ENCODE assay signal across 24 mouse cellular contexts in the genomic region with DNA sequence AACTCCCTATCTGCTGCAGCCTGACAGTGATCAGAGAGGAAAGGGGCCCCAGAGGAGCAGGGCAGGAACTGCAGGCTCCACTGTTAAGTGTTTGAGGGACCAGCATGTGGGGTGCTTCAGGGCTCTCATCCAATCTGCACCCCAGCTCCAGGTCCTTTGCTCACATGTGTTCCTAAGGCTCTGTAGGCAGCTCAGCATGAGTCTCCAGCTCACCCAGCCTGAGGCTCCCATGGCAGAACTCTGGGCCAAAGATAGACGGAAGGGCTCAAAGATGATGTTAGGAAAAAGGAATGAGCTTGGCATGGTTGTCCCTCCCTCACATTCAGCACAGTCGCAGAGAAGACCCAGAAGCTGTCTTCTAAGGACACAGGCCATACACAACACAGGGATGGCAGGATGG. TPM values are rescaled to one million over a fixed set of nuclear protein-coding genes. Genes with fewer than 3 reads are reported as not detected.
DNase-seq lines count a peak whose midpoint lies in the region; ATAC-seq and TF ChIP-seq lines count a peak whose summit lies in the region.
"Had no signal": no experiment of that assay in that cellular context is flagged by ENCODE, and none has a peak within 500 bp of the region (broad histone marks: within the 10 kb centered on the region; RNA-seq: fewer than 3 reads in every experiment).

No protein-coding gene starts in this region.

- peaks cover 23% of the 10 kb centered on the region for H3K4me1 ChIP-seq in heart, embryonic 12.5 days (replicated peaks)
- no peaks in the 10 kb centered on the region for H3K4me1 ChIP-seq in lung, postnatal 0 days (ENCODE audit: insufficient read depth, low read depth, low read length)
- H3K4me1 ChIP-seq: hindbrain, embryonic 15.5 days had no signal

- no peak for TF ChIP-seq EP300 in lung, postnatal 0 days (IDR thresholded peaks at IDR 0.05)

- 36% methylated on average over 2 of the region's 2 CpGs for WGBS in heart, embryonic 12.5 days
- 58% methylated on average over 2 of the region's 2 CpGs for WGBS in lung, postnatal 0 days

- H3K27ac ChIP-seq in heart, embryonic 12.5 days (ENCODE audit: poor library complexity, severe bottlenecking), result peak overlapping the region; percentile 11; the same call in 1 of the 2 replicates
- H3K27ac ChIP-seq in lung, postnatal 0 days (ENCODE audit: low read length), result no peak overlapping the region
- H3K27ac ChIP-seq: hindbrain, embryonic 15.5 days had no signal

- no peaks in the 10 kb centered on the region for H3K27me3 ChIP-seq in heart, embryonic 12.5 days (replicated peaks)
- no peaks in the 10 kb centered on the region for H3K27me3 ChIP-seq in lung, postnatal 0 days (replicated peaks; ENCODE audit: insufficient read depth, low read length)
- H3K27me3 ChIP-seq: hindbrain, embryonic 15.5 days had no signal

- intact Hi-C loops in heart, postnatal 14 days (cut with DNase I), result no loop called here

- DNase-seq in cerebellum, adult 11-12 months, result peak; percentile 33
- no peak for DNase-seq in heart, postnatal 14 days
- DNase-seq in lung, postnatal 0 days (ENCODE audit: low spot score), result no peak
- DNase-seq in lung, postnatal 14 days, result no peak
- DNase-seq in ovary, adult 18-20 months (ENCODE audit: low spot score), result no peak
- DNase-seq: adrenal gland, postnatal 10 days; cerebellum, adult 9-10 months; embryo, embryonic 11 days; kidney, adult 18-20 months; kidney, postnatal 10 days; lung, embryonic 14.5 days; thymus, postnatal 4 days had no signal

- no peaks in the 10 kb centered on the region for H3K36me3 ChIP-seq in heart, embryonic 12.5 days
- H3K36me3 ChIP-seq in lung, postnatal 0 days (ENCODE audit: insufficient read depth, low read length), result no peaks in the 10 kb centered on the region
- H3K36me3 ChIP-seq: hindbrain, embryonic 15.5 days had no signal

- H3K9ac ChIP-seq in heart, embryonic 12.5 days, result no peak overlapping the region
- H3K9ac ChIP-seq in lung, postnatal 0 days (replicated peaks; ENCODE audit: low read depth), result no peak overlapping the region
- H3K9ac ChIP-seq: hindbrain, embryonic 15.5 days; lung, embryonic 14.5 days had no signal

- no peak overlapping the region for H3K4me3 ChIP-seq in heart, embryonic 12.5 days
- no peak overlapping the region for H3K4me3 ChIP-seq in lung, postnatal 0 days (ENCODE audit: low read depth, low read length)
- H3K4me3 ChIP-seq: hindbrain, embryonic 15.5 days; megakaryocyte, embryonic 14.5 days had no signal

- no peak overlapping the region for H3K4me2 ChIP-seq in heart, embryonic 12.5 days
- H3K4me2 ChIP-seq in lung, postnatal 0 days (replicated peaks; ENCODE audit: low read depth, low read length), result no peak overlapping the region
- H3K4me2 ChIP-seq: hindbrain, embryonic 15.5 days; liver, embryonic 11.5 days; lung, embryonic 14.5 days had no signal

- TF ChIP-seq CTCF in lung, postnatal 0 days (IDR thresholded peaks at IDR 0.05), result peak; percentile 31; the same call in 1 of the 2 replicates

- ATAC-seq in cerebellum, adult (ENCODE audit: insufficient number of reproducible peaks, low FRiP score, low TSS enrichment), result no peak
- no peak for ATAC-seq in heart, embryonic 12.5 days (ENCODE audit: insufficient number of reproducible peaks, low FRiP score)
- peak; percentile 42 for ATAC-seq in lung, postnatal 0 days
- peak; percentile 54; the same call in 1 of the 2 replicates for ATAC-seq in megakaryocyte-erythroid progenitor cell, adult 5-6 weeks (replicated peaks; ENCODE audit: low FRiP score, low TSS enrichment, poor library complexity, severe bottlenecking)
- ATAC-seq: forebrain, embryonic 16.5 days; midbrain, embryonic 16.5 days had no signal

- H3K9me3 ChIP-seq in heart, embryonic 12.5 days (replicated peaks), result no peaks in the 10 kb centered on the region
- H3K9me3 ChIP-seq in lung, postnatal 0 days (ENCODE audit: low read length), result no peaks in the 10 kb centered on the region
- H3K9me3 ChIP-seq: hindbrain, embryonic 15.5 days had no signal

RNA-seq across cellular contexts. Expression of gene Mrgprd, which starts 16.0 kb away (rescaled TPM):
- polyA plus RNA-seq in heart, embryonic 12.5 days (2016; fragmentation: Nextera tagmentation; extraction: Ambion mirVana), result not detected in 2 replicates
- total RNA-seq in heart, postnatal 14 days (2021), result not detected
- not detected in 2 replicates for polyA plus RNA-seq in lung, postnatal 0 days (2015; fragmentation: Nextera tagmentation; extraction: Ambion mirVana)
- not detected in 2 replicates for total RNA-seq in megakaryocyte-erythroid progenitor cell, adult 5-6 weeks (2014; fragmentation: Nextera tagmentation)
- not detected in 2 replicates for total RNA-seq in megakaryocyte-erythroid progenitor cell, adult 5-6 weeks (2017)
- total RNA-seq: adrenal gland, postnatal 10 days; CH12.LX; granulocyte monocyte progenitor cell, adult 5-6 weeks; left cerebral cortex, adult 8-10 months had no signal
- polyA plus RNA-seq: forebrain, embryonic 16.5 days; hindbrain, embryonic 15.5 days; liver, embryonic 11.5 days; midbrain, embryonic 16.5 days; small intestine, adult 2 months had no signal

RNA-seq across cellular contexts. Expression of gene Mrgprf, which starts 30.0 kb away (rescaled TPM):
- 0.13 and 0.26 TPM in 2 replicates for polyA plus RNA-seq in heart, embryonic 12.5 days (2016; fragmentation: Nextera tagmentation; extraction: Ambion mirVana)
- total RNA-seq in heart, postnatal 14 days (2021), result 1 to 10 TPM; 4.8 to 7.1 TPM
- polyA plus RNA-seq in lung, postnatal 0 days (2015; fragmentation: Nextera tagmentation; extraction: Ambion mirVana), result 2.6 and 3.4 TPM in 2 replicates
- not detected in 2 replicates for total RNA-seq in megakaryocyte-erythroid progenitor cell, adult 5-6 weeks (2014; fragmentation: Nextera tagmentation)
- total RNA-seq in megakaryocyte-erythroid progenitor cell, adult 5-6 weeks (2017), result not detected in 2 replicates
- total RNA-seq: CH12.LX; granulocyte monocyte progenitor cell, adult 5-6 weeks had no signal
- polyA plus RNA-seq: liver, embryonic 11.5 days had no signal

RNA-seq across cellular contexts. Expression of gene Tpcn2, which starts 46.8 kb away (rescaled TPM):
- polyA plus RNA-seq in heart, embryonic 12.5 days (2016; fragmentation: Nextera tagmentation; extraction: Ambion mirVana), result 6.4 and 7.3 TPM in 2 replicates
- 1 to 10 TPM; 6.0 to 6.2 TPM for total RNA-seq in heart, postnatal 14 days (2021)
- 17.3 and 22.7 TPM in 2 replicates for polyA plus RNA-seq in lung, postnatal 0 days (2015; fragmentation: Nextera tagmentation; extraction: Ambion mirVana)
- 17.2 and 19.8 TPM in 2 replicates for total RNA-seq in megakaryocyte-erythroid progenitor cell, adult 5-6 weeks (2014; fragmentation: Nextera tagmentation)
- total RNA-seq in megakaryocyte-erythroid progenitor cell, adult 5-6 weeks (2017), result 2.8 and 3.6 TPM in 2 replicates

Comparison
In these comparisons a context has a peak if more than half of its experiments do, and no peak if none do; other contexts are left out.
1. ATAC-seq: peak in lung, postnatal 0 days (single experiment) and megakaryocyte-erythroid progenitor cell, adult 5-6 weeks (single experiment); none in cerebellum, adult (single experiment) and heart, embryonic 12.5 days (single experiment).
2. RNA of gene Mrgprf, which starts 30.0 kb away (total RNA-seq): 4.8 to 7.1 TPM in heart, postnatal 14 days; not detected in megakaryocyte-erythroid progenitor cell, adult 5-6 weeks; every median in the first group is over 4 times any median in the second.